Mouse (Mus musculus) right cerebral cortex, postnatal 25 days (tissue): ENCODE results near the gene Fbrsl1.

Source experiments
- DNase-seq: peaks from one replicate; pipeline ENCODE4 v3.0.0; 2022

The Fbrsl1 gene

GRCm38 (mm10) chr5:110410386-110410785 is 37.9 kb downstream of the Fbrsl1 start:
- no peak for DNase-seq

- DNase-seq: no peak
Observed at GRCm38 (mm10) chr5:110408967-110409366, 39.3 kb downstream of the Fbrsl1 start.

DNA sequence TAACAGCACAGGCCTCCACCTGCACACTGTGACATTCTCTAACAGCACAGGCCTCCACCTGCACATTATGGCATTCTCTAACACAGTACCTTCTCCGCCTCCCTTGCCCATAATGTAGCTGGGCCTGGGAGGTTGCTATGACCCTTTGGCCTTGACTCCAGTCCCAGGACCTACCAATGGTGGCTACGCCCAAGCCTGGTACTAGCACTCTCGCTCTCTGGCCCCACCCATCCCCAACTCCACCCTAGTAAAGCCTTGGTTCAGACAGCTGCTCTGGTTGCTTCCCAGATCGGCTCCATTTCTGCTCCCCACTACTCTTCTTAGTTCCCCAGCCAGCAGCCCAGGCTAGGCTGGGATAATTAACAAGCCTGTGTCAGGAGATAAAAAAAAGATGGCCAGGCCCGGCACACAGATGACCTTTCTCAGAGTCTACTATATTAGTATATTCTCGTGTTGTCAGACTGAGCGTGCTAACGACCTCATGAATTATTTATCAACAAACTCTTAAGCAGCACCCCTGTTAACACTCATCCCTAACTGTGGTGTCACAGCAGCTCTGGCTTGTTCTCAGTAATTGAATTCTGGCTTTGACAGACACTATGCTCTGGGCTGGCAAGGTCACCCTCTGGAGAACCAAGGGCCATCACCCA is 42.1 kb downstream of the Fbrsl1 start:
- DNase-seq: no peak

DNA sequence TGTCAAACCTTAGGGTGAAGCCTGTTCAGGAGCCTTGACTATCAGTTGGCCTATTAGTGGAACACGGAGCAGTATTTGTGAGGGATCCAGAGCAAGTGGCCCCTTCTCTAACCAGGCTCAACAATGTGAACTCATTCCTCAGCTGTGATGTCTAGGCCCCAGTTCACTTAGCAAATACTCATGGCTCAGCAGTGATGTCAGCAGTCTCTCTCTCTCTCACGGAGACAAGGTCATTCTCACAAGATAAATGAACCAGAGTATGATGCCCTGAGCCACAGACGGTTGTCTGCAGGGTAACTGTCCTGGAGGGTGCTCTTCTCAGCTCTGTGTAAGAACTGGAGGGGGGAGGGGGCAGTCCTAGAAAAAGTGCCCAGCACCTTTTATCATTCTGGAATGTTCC is 44.4 kb downstream of the Fbrsl1 start:
- DNase-seq: no peak

DNA sequence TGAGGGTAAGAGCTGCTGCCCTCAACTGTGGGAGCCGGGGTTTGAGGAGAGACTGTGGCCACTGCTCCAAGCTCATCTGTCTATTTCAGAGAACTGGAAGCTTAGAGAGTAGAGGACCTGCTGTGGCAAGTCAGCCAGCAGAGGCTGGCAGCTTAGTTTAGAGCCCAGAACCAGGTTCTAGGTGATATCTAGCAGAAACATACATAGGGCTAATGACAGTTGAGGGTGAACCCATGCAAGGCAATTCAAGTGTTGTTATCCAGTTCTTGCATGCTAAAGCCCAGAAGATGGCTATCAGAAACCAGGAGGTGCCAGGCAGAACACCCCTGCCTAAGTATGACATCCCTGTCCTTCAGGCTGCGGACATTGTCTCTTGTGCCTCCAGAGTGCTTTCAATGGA is 45.7 kb downstream of the Fbrsl1 start:
- DNase-seq: no peak

DNA sequence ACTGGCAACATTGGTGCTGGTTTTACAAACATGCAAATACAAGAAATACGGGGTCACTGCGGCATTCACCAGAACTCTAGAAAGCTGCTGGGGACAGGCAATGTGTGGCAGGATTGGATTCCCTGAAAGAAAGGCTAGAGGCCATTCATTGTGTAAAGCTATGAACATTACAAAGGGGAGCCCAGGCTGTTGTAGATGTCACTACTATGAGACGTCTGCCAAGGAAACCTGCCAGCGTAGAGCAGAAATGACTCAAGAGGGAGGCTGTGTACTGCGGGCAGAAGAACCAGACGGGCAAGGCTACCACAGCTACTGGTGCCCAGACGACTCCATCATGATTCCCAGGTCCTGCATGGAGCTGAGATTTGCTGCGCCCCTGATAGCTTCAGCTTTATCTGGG is 47.2 kb downstream of the Fbrsl1 start:
- DNase-seq: no peak

- DNase-seq: no peak
Observed at GRCm38 (mm10) chr5:110395006-110395661, 53.2 kb downstream of the Fbrsl1 start.

GRCm38 (mm10) chr5:110392727-110393126 is 55.6 kb downstream of the Fbrsl1 start:
- DNase-seq: no peak

- DNase-seq: no peak
Observed at GRCm38 (mm10) chr5:110390631-110391030, 57.7 kb downstream of the Fbrsl1 start.

DNA sequence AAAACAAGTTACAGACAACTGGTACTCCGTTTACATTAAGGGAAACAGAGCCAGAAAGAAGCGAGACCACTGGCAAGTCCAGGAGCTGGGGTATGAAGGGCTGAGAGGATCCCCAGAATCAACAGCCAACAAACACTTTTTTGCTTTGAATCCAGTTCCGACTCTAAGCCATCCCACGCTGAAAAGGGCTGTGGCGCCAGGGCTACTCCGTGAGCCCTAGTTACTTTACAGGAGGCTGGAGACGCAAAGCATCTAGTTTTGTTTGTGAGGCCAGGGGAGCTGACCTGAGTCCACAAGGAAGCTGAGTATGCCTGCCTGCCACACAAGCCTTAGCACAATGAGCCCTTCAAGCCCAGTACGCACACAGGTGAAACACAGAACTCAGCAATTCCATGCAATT is 61.0 kb downstream of the Fbrsl1 start:
- no peak for DNase-seq

GRCm38 (mm10) chr5:110386371-110387330 is 61.7 kb downstream of the Fbrsl1 start:
- peak; percentile 71 for DNase-seq

DNA sequence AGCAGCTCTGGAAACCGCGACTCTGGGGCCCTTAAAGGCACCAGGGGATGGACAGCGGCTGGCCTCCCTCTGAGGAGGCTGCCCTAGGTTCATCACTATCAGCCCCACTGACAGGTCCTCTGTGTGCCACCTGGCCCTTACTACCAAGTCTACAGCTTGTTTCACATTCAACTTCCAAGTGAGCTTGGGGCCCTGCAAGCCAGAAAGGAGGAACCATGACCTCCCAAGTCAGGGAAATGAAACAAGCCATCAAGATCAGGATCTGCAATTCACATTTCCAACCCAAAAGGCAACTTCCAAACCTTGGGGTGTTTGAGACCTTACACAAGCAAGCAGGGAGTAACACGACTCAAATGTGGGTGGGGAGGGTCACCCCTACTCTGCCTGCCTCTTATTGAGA is 63.0 kb downstream of the Fbrsl1 start:
- no peak for DNase-seq

DNA sequence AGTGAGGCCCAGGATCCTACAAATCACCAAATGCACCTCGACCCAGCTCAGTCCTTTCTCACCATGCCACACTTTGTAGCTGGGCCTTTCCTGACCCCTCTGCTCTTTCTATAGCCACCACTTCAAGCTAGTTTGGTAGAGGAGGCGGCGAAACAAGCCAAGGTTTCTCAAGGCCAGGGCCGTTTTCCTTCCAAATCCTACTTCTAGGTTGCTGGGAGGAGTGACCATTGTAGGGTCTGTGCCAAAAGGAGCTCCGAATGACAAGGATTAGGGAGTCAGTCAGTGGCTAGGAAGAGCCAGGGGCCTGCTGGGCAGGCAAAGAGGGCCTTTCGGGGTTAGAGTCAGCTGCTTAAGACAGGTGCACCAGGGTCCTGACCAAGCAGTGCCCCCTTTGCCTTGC is 63.8 kb downstream of the Fbrsl1 start:
- no peak for DNase-seq

GRCm38 (mm10) chr5:110379823-110380222 is 68.5 kb downstream of the Fbrsl1 start:
- no peak for DNase-seq

GRCm38 (mm10) chr5:110379086-110379485 is 69.2 kb downstream of the Fbrsl1 start:
- no peak for DNase-seq

- DNase-seq: no peak
Observed at GRCm38 (mm10) chr5:110378181-110378583, 70.1 kb downstream of the Fbrsl1 start.

- peak; percentile 49 for DNase-seq
Observed at GRCm38 (mm10) chr5:110376802-110377433, 71.4 kb downstream of the Fbrsl1 start.

GRCm38 (mm10) chr5:110363822-110364545 is 84.3 kb downstream of the Fbrsl1 start:
- DNase-seq: no peak

- peak; percentile 85 for DNase-seq
Observed at GRCm38 (mm10) chr5:110363179-110363821, 85.0 kb downstream of the Fbrsl1 start.

DNA sequence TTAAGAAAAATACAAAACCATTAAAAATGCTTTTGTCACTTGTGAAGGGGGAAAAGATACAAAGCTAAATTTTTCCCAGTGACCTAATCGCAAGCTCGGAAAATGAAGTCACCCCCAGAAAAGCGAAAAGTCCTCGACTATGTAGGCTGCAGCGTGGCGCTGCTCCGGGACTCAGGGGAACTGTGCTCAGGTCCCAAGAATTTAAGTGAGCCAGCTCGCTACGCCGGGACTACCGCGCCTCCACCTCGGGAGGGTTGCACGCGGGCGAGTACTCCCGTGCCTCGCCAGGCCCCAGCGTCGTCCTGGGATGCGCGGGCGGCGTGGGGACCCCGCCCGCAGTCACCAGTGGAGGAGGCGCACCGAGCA is 85.5 kb downstream of the Fbrsl1 start:
- DNase-seq: no peak

DNA sequence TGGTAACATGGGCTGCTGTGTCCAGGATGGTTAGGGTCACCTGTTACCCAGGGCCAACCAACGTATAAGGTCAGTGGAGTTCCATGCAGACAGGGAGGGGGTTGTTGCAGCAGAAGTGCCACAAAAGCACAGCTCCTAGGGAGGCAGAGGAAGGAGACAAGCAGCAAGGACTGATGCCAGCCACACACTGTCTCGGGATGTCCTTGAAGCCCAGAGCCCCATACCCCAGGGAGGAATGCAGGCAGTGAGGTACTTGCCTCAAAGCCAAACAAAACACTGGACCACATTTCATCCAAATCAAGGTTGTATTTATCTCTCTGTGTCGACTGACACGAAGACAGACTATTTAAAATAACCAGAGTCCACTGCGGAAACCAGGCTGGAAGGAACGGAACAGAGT is 86.8 kb downstream of the Fbrsl1 start:
- DNase-seq: no peak
